Mouse (Mus musculus): Measurements from ENCODE around the gene Ankrd40.

Ankrd40 gene

GRCm38 (mm10) chr11:94349839-94350238, 22.0 kb downstream of the Ankrd40 start:
- intact Hi-C loops (cut with DNase I): no loop called here

GRCm38 (mm10) chr11:94350337-94350736, 22.5 kb downstream of the Ankrd40 start:
- intact Hi-C loops (cut with DNase I): no loop called here

GRCm38 (mm10) chr11:94351094-94351493, 23.3 kb downstream of the Ankrd40 start:
- intact Hi-C loops (cut with DNase I): no loop called here

GRCm38 (mm10) chr11:94355521-94356217, 27.9 kb downstream of the Ankrd40 start:
- intact Hi-C loops (cut with DNase I): no loop called here

GRCm38 (mm10) chr11:94359168-94359567, 31.4 kb downstream of the Ankrd40 start:
- intact Hi-C loops (cut with DNase I): no loop called here

GRCm38 (mm10) chr11:94361166-94361870, 33.5 kb downstream of the Ankrd40 start:
- intact Hi-C loops (cut with DNase I): no loop called here

GRCm38 (mm10) chr11:94362101-94362500, 34.3 kb downstream of the Ankrd40 start:
- intact Hi-C loops (cut with DNase I): no loop called here

- intact Hi-C loops (cut with DNase I): no loop called here
Measured at GRCm38 (mm10) chr11:94363690-94364089, 35.9 kb downstream of the Ankrd40 start.

- intact Hi-C loops (cut with DNase I): no loop called here
Measured at GRCm38 (mm10) chr11:94365340-94365739, 37.5 kb downstream of the Ankrd40 start.

GRCm38 (mm10) chr11:94369981-94370380, 42.2 kb downstream of the Ankrd40 start:
- intact Hi-C loops (cut with DNase I): no loop called here

GRCm38 (mm10) chr11:94370809-94371208, 43.0 kb downstream of the Ankrd40 start:
- intact Hi-C loops (cut with DNase I): no loop called here

- intact Hi-C loops (cut with DNase I): no loop called here
Measured at GRCm38 (mm10) chr11:94374276-94374948, 46.6 kb downstream of the Ankrd40 start.

- intact Hi-C loops (cut with DNase I): no loop called here
Measured at GRCm38 (mm10) chr11:94379061-94379460, 51.3 kb downstream of the Ankrd40 start.

GRCm38 (mm10) chr11:94379736-94380135, 51.9 kb downstream of the Ankrd40 start:
- intact Hi-C loops (cut with DNase I): no loop called here

GRCm38 (mm10) chr11:94385977-94386771, 58.4 kb downstream of the Ankrd40 start:
- intact Hi-C loops (cut with DNase I): no loop called here

- intact Hi-C loops (cut with DNase I): no loop called here
Measured at GRCm38 (mm10) chr11:94387756-94388155, 60.0 kb downstream of the Ankrd40 start.

- intact Hi-C loops (cut with DNase I): no loop called here
Measured at GRCm38 (mm10) chr11:94389021-94389420, 61.2 kb downstream of the Ankrd40 start.

GRCm38 (mm10) chr11:94389724-94390396, 62.1 kb downstream of the Ankrd40 start:
- intact Hi-C loops (cut with DNase I): no loop called here

GRCm38 (mm10) chr11:94390825-94391224, 63.0 kb downstream of the Ankrd40 start:
- intact Hi-C loops (cut with DNase I): no loop called here

Data from adrenal gland (tissue).